ENCODE assay signal across 17 mouse cellular contexts in the genomic region with DNA sequence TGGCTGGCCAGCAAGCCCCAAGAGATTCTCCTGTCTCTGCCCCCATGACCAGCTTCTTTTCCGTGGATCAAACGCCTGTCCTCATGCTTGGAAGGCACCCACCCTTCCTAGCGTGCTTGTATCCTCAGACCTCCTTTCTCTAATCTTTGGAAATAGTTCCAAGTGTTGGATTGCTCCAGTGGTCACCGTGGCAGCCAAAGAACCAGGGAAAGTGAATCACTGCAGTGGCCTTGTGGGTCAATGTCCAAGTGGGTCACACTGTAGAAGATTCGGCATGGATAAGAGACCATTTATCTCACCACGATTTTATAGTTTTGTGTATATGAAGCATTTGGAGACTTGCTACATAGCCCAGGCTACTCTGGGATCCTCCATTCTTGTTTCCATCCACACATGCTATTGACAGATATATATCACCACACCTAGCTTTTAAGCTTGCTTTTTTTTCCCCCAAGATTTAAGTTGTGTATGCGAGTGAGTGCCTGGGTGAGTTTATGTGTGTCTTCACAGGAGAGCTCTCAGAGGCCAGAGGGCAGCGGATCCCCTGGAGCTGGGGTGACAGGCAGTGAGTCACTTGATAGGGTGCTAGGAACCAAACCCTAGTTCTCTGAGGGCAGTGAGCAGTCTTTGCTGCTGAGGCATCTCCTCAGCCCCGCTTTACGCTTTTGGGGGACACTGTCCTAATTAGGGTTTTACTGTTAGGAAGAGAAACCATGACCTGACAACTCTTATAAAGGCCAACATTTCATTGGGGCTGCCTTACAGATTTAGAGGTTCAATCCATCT. TPM values are rescaled to one million over a fixed set of nuclear protein-coding genes. Genes with fewer than 3 reads are reported as not detected.
DNase-seq lines count a peak whose midpoint lies in the region; ATAC-seq and TF ChIP-seq lines count a peak whose summit lies in the region.
"Had no signal": no experiment of that assay in that cellular context is flagged by ENCODE, and none has a peak within 500 bp of the region (broad histone marks: within the 10 kb centered on the region; RNA-seq: fewer than 3 reads in every experiment).

No protein-coding gene starts in this region.

- H3K36me3 ChIP-seq in neural tube, embryonic 11.5 days (ENCODE audit: control insufficient read depth, insufficient read depth, low read length): no peaks in the 10 kb centered on the region
- no peaks in the 10 kb centered on the region for H3K36me3 ChIP-seq in forebrain, postnatal 0 days (ENCODE audit: insufficient read depth)
- H3K36me3 ChIP-seq in midbrain, embryonic 11.5 days (ENCODE audit: control insufficient read depth, insufficient read depth, low read length): no peaks in the 10 kb centered on the region
- H3K36me3 ChIP-seq in neural tube, embryonic 15.5 days: no peaks in the 10 kb centered on the region
- H3K36me3 ChIP-seq in heart, adult 2 months (ENCODE audit: control insufficient read depth, insufficient read depth, low read length): peaks cover 3% of the 10 kb centered on the region; the same call in 1 of the 2 replicates
- H3K36me3 ChIP-seq: embryonic facial prominence, embryonic 15.5 days; liver, embryonic 12.5 days had no signal

- no peak overlapping the region for H3K4me3 ChIP-seq in neural tube, embryonic 11.5 days (ENCODE audit: low read depth, low read length)
- H3K4me3 ChIP-seq in forebrain, postnatal 0 days (ENCODE audit: low read depth, low read length): no peak overlapping the region
- no peak overlapping the region for H3K4me3 ChIP-seq in midbrain, embryonic 11.5 days (ENCODE audit: low read depth, low read length)
- no peak overlapping the region for H3K4me3 ChIP-seq in neural tube, embryonic 15.5 days (replicated peaks)
- H3K4me3 ChIP-seq in heart, adult 2 months: no peak overlapping the region
- H3K4me3 ChIP-seq: embryonic facial prominence, embryonic 15.5 days; liver, embryonic 12.5 days had no signal

- ATAC-seq in neural tube, embryonic 11.5 days (ENCODE audit: insufficient read depth, low FRiP score, low TSS enrichment): no peak
- no peak for ATAC-seq in forebrain, postnatal 0 days
- ATAC-seq in midbrain, embryonic 11.5 days (ENCODE audit: low FRiP score): no peak
- no peak for ATAC-seq in neural tube, embryonic 15.5 days (ENCODE audit: low FRiP score)
- ATAC-seq: liver, embryonic 12.5 days; lung, postnatal 0 days had no signal

- no peak for TF ChIP-seq EP300 in heart, adult 2 months (IDR thresholded peaks at IDR 0.05; ENCODE audit: insufficient read depth, low read depth, low read length)

- intact Hi-C loops in heart, adult 2 months (cut with DNase I): loop anchor here (10.0 kb wide), 2 partner anchors 87 to 357 kb away; a partner anchor contains a TSS

- H3K4me2 ChIP-seq in neural tube, embryonic 11.5 days (ENCODE audit: low read depth): no peak overlapping the region
- H3K4me2 ChIP-seq in forebrain, postnatal 0 days (ENCODE audit: low read depth): no peak overlapping the region
- H3K4me2 ChIP-seq in midbrain, embryonic 11.5 days: no peak overlapping the region; the same call in 1 of the 2 replicates
- H3K4me2 ChIP-seq in neural tube, embryonic 15.5 days: peak overlapping the region; percentile 67; the same call in 1 of the 2 replicates
- H3K4me2 ChIP-seq: embryonic facial prominence, embryonic 15.5 days; liver, embryonic 12.5 days had no signal

- no peaks in the 10 kb centered on the region for H3K79me2 ChIP-seq in heart, adult 2 months (replicated peaks; ENCODE audit: control insufficient read depth, insufficient read depth, low read length)

- no peak for TF ChIP-seq CTCF in forebrain, postnatal 0 days (IDR thresholded peaks at IDR 0.05; ENCODE audit: low read depth)
- TF ChIP-seq CTCF in heart, adult 2 months (IDR thresholded peaks at IDR 0.05): no peak

- no peak overlapping the region for H3K9ac ChIP-seq in neural tube, embryonic 11.5 days (ENCODE audit: low read length)
- no peak overlapping the region for H3K9ac ChIP-seq in forebrain, postnatal 0 days
- H3K9ac ChIP-seq in midbrain, embryonic 11.5 days (ENCODE audit: low read length): no peak overlapping the region
- H3K9ac ChIP-seq in neural tube, embryonic 15.5 days (replicated peaks): no peak overlapping the region
- H3K9ac ChIP-seq in heart, adult 2 months (ENCODE audit: low read depth, low read length): no peak overlapping the region
- H3K9ac ChIP-seq: embryonic facial prominence, embryonic 15.5 days; liver, embryonic 12.5 days had no signal

- WGBS in neural tube, embryonic 11.5 days: 86% methylated on average over 10 of the region's 10 CpGs
- WGBS in forebrain, postnatal 0 days: 86% methylated on average over 10 of the region's 10 CpGs
- WGBS in midbrain, embryonic 11.5 days: 83% methylated on average over 10 of the region's 10 CpGs
- WGBS in neural tube, embryonic 15.5 days: 83% methylated on average over 10 of the region's 10 CpGs
- 90% methylated on average over 10 of the region's 10 CpGs for WGBS in heart, adult 2 months

- TF ChIP-seq POLR2A in heart, adult 2 months (IDR thresholded peaks at IDR 0.05; ENCODE audit: insufficient read depth, low read depth, low read length): no peak

- no peaks in the 10 kb centered on the region for H3K9me3 ChIP-seq in neural tube, embryonic 11.5 days (ENCODE audit: control insufficient read depth, low read length)
- no peaks in the 10 kb centered on the region for H3K9me3 ChIP-seq in forebrain, postnatal 0 days (ENCODE audit: low read length)
- H3K9me3 ChIP-seq in midbrain, embryonic 11.5 days (ENCODE audit: control insufficient read depth, low read length): no peaks in the 10 kb centered on the region
- H3K9me3 ChIP-seq in neural tube, embryonic 15.5 days (replicated peaks): no peaks in the 10 kb centered on the region
- H3K9me3 ChIP-seq: embryonic facial prominence, embryonic 15.5 days; liver, embryonic 12.5 days had no signal

- H3K27me3 ChIP-seq in neural tube, embryonic 11.5 days (ENCODE audit: control insufficient read depth, insufficient read depth, low read length): no peaks in the 10 kb centered on the region
- no peaks in the 10 kb centered on the region for H3K27me3 ChIP-seq in forebrain, postnatal 0 days (ENCODE audit: insufficient read depth, low read length)
- no peaks in the 10 kb centered on the region for H3K27me3 ChIP-seq in midbrain, embryonic 11.5 days (ENCODE audit: control insufficient read depth, insufficient read depth, low read length)
- no peaks in the 10 kb centered on the region for H3K27me3 ChIP-seq in neural tube, embryonic 15.5 days (replicated peaks)
- no peaks in the 10 kb centered on the region for H3K27me3 ChIP-seq in heart, adult 2 months (ENCODE audit: control insufficient read depth, insufficient read depth, low read length)
- H3K27me3 ChIP-seq: embryonic facial prominence, embryonic 15.5 days; liver, embryonic 12.5 days had no signal

- peaks cover 16% of the 10 kb centered on the region for H3K4me1 ChIP-seq in neural tube, embryonic 11.5 days (ENCODE audit: control insufficient read depth, insufficient read depth, low read length)
- peaks cover 28% of the 10 kb centered on the region for H3K4me1 ChIP-seq in forebrain, postnatal 0 days (ENCODE audit: insufficient read depth)
- H3K4me1 ChIP-seq in midbrain, embryonic 11.5 days (ENCODE audit: control insufficient read depth, insufficient read depth, low read length): peaks cover 24% of the 10 kb centered on the region
- H3K4me1 ChIP-seq in neural tube, embryonic 15.5 days: peaks cover 31% of the 10 kb centered on the region
- peaks cover 5% of the 10 kb centered on the region for H3K4me1 ChIP-seq in heart, adult 2 months (ENCODE audit: control insufficient read depth, insufficient read depth, low read length)

- no peak for DNase-seq in neural tube, embryonic 11.5 days (ENCODE audit: low spot score)
- DNase-seq in neural tube, embryonic 10.5 days (ENCODE audit: extremely low spot score, low spot score): no peak
- DNase-seq in forebrain, postnatal 0 days: no peak
- DNase-seq in midbrain, embryonic 11.5 days (ENCODE audit: low spot score, missing footprints): peak; percentile 61
- no peak for DNase-seq in frontal cortex, adult 2 months (ENCODE audit: extremely low spot score in 1 of 2, low spot score in 1 of 2)
- no peak for DNase-seq in spleen, postnatal 10 days (ENCODE audit: low spot score in 2 of 2)
- DNase-seq in heart, adult 2 months: no peak
- DNase-seq: heart, postnatal 10 days; kidney, adult 11 months; kidney, postnatal 14 days; left cerebral cortex, postnatal 4 days; right cerebral cortex, postnatal 4 days had no signal

- peak overlapping the region; percentile 100; the same call in 1 of the 2 replicates for H3K27ac ChIP-seq in neural tube, embryonic 11.5 days (ENCODE audit: low read depth, low read length)
- peak overlapping the region; percentile 100 for H3K27ac ChIP-seq in forebrain, postnatal 0 days (ENCODE audit: low read depth, low read length)
- peak overlapping the region; percentile 100 for H3K27ac ChIP-seq in midbrain, embryonic 11.5 days (ENCODE audit: low read depth, low read length)
- peak overlapping the region; percentile 100 for H3K27ac ChIP-seq in neural tube, embryonic 15.5 days (replicated peaks)
- H3K27ac ChIP-seq in heart, adult 2 months: no peak overlapping the region
- H3K27ac ChIP-seq: embryonic facial prominence, embryonic 15.5 days; liver, embryonic 12.5 days had no signal

RNA-seq across cellular contexts. Expression of a gene that starts 3.5 kb away (rescaled TPM):
- 0.55 and 1.4 TPM in 2 replicates for polyA plus RNA-seq in neural tube, embryonic 11.5 days (2014; fragmentation: Nextera tagmentation; extraction: Ambion mirVana)
- 0.23 and 1.3 TPM in 2 replicates for total RNA-seq in forebrain, postnatal 0 days (2014; rRNA removed)
- 0.44 and 0.73 TPM in 2 replicates for polyA plus RNA-seq in forebrain, postnatal 0 days (2015; fragmentation: Nextera tagmentation; extraction: Ambion mirVana)
- 0.76 and 1.7 TPM in 2 replicates for polyA plus RNA-seq in midbrain, embryonic 11.5 days (2014; fragmentation: Nextera tagmentation; extraction: Ambion mirVana)
- polyA plus RNA-seq in neural tube, embryonic 15.5 days (2015; fragmentation: Nextera tagmentation; extraction: Ambion mirVana): 0.81 and 1.00 TPM in 2 replicates
- 3.0 and 3.5 TPM in 2 replicates for polyA plus RNA-seq in frontal cortex, adult 2 months (2012; rRNA removed)
- total RNA-seq in heart, adult 2 months (2021): 1 to 10 TPM; 7.6 to 9.9 TPM
- 0.98 and 2.1 TPM in 2 replicates for polyA plus RNA-seq in heart, adult 2 months (2012; rRNA removed)

RNA-seq across cellular contexts. Expression of a gene that starts 3.6 kb away (rescaled TPM):
- polyA plus RNA-seq in neural tube, embryonic 11.5 days (2014; fragmentation: Nextera tagmentation; extraction: Ambion mirVana): 147 and 159 TPM in 2 replicates
- total RNA-seq in forebrain, postnatal 0 days (2014; rRNA removed): 18.1 and 19.6 TPM in 2 replicates
- polyA plus RNA-seq in forebrain, postnatal 0 days (2015; fragmentation: Nextera tagmentation; extraction: Ambion mirVana): 62.4 and 76.9 TPM in 2 replicates
- 172 and 174 TPM in 2 replicates for polyA plus RNA-seq in midbrain, embryonic 11.5 days (2014; fragmentation: Nextera tagmentation; extraction: Ambion mirVana)
- polyA plus RNA-seq in neural tube, embryonic 15.5 days (2015; fragmentation: Nextera tagmentation; extraction: Ambion mirVana): 116 and 117 TPM in 2 replicates
- 101 and 114 TPM in 2 replicates for polyA plus RNA-seq in frontal cortex, adult 2 months (2012; rRNA removed)
- total RNA-seq in heart, adult 2 months (2021): 10 to 100 TPM; 33.5 to 34.5 TPM
- polyA plus RNA-seq in heart, adult 2 months (2012; rRNA removed): 18.0 and 36.8 TPM in 2 replicates

RNA-seq across cellular contexts. Expression of a gene that starts 32.4 kb away (rescaled TPM):
- 0.99 and 1.4 TPM in 2 replicates for polyA plus RNA-seq in neural tube, embryonic 11.5 days (2014; fragmentation: Nextera tagmentation; extraction: Ambion mirVana)
- not detected in 2 replicates for total RNA-seq in forebrain, postnatal 0 days (2014; rRNA removed)
- 0.27 and 0.59 TPM in 2 replicates for polyA plus RNA-seq in forebrain, postnatal 0 days (2015; fragmentation: Nextera tagmentation; extraction: Ambion mirVana)
- 0.73 and 0.96 TPM in 2 replicates for polyA plus RNA-seq in midbrain, embryonic 11.5 days (2014; fragmentation: Nextera tagmentation; extraction: Ambion mirVana)
- 0.73 and 1.0 TPM in 2 replicates for polyA plus RNA-seq in neural tube, embryonic 15.5 days (2015; fragmentation: Nextera tagmentation; extraction: Ambion mirVana)
- 0.27 and 0.96 TPM in 2 replicates for polyA plus RNA-seq in frontal cortex, adult 2 months (2012; rRNA removed)
- total RNA-seq in heart, adult 2 months (2021): 1 to 10 TPM in 1 of 2 experiments, under 1 TPM in 1; 0.89 to 1.5 TPM
- 1.0 and 1.2 TPM in 2 replicates for polyA plus RNA-seq in heart, adult 2 months (2012; rRNA removed)
- total RNA-seq: common myeloid progenitor, adult 5-6 weeks had no signal

RNA-seq across cellular contexts. Expression of a gene that starts 47.5 kb away (rescaled TPM):
- polyA plus RNA-seq in neural tube, embryonic 11.5 days (2014; fragmentation: Nextera tagmentation; extraction: Ambion mirVana): 20.1 and 22.7 TPM in 2 replicates
- 50.9 and 55.6 TPM in 2 replicates for total RNA-seq in forebrain, postnatal 0 days (2014; rRNA removed)
- 43.7 and 58.6 TPM in 2 replicates for polyA plus RNA-seq in forebrain, postnatal 0 days (2015; fragmentation: Nextera tagmentation; extraction: Ambion mirVana)
- polyA plus RNA-seq in midbrain, embryonic 11.5 days (2014; fragmentation: Nextera tagmentation; extraction: Ambion mirVana): 21.0 and 23.2 TPM in 2 replicates
- polyA plus RNA-seq in neural tube, embryonic 15.5 days (2015; fragmentation: Nextera tagmentation; extraction: Ambion mirVana): 59.5 and 61.5 TPM in 2 replicates
- polyA plus RNA-seq in frontal cortex, adult 2 months (2012; rRNA removed): 71.8 and 77.4 TPM in 2 replicates
- 1 to 10 TPM; 7.3 to 9.6 TPM for total RNA-seq in heart, adult 2 months (2021)
- 2.5 and 4.4 TPM in 2 replicates for polyA plus RNA-seq in heart, adult 2 months (2012; rRNA removed)
